Mouse (Mus musculus): ENCODE results near the gene Gpc5. TPM values are rescaled to one million over a fixed set of nuclear protein-coding genes. Genes with fewer than 3 reads are reported as not detected.

Gene Gpc5
- polyA plus RNA-seq, 1 experiment from 2014 or later, result 0.20 TPM

- H3K27ac ChIP-seq (ENCODE audit: low read depth, low read length), result no peak overlapping the region
- WGBS, result 76% methylated on average over 3 of the region's 3 CpGs
- DNase-seq (ENCODE audit: low spot score) (no peak), ATAC-seq (ENCODE audit: insufficient read depth, low FRiP score, low TSS enrichment) (no peak)
- H3K9me3 ChIP-seq (ENCODE audit: control insufficient read depth, low read length), result no peaks in the 10 kb centered on the region
- H3K9ac ChIP-seq (ENCODE audit: low read length), result no peak overlapping the region
- no peaks in the 10 kb centered on the region for H3K36me3 ChIP-seq (ENCODE audit: control insufficient read depth, insufficient read depth, low read length)
- no peak overlapping the region for H3K4me3 ChIP-seq (ENCODE audit: low read depth, low read length)
- no peaks in the 10 kb centered on the region for H3K4me1 ChIP-seq (ENCODE audit: control insufficient read depth, insufficient read depth, low read length)
- H3K27me3 ChIP-seq (ENCODE audit: control insufficient read depth, insufficient read depth, low read length), result no peaks in the 10 kb centered on the region
- H3K4me2 ChIP-seq (ENCODE audit: low read depth), result no peak overlapping the region
These were observed 488.6 kb downstream of the Gpc5 start for GRCm38 (mm10) chr14:115580466-115581255.

DNA sequence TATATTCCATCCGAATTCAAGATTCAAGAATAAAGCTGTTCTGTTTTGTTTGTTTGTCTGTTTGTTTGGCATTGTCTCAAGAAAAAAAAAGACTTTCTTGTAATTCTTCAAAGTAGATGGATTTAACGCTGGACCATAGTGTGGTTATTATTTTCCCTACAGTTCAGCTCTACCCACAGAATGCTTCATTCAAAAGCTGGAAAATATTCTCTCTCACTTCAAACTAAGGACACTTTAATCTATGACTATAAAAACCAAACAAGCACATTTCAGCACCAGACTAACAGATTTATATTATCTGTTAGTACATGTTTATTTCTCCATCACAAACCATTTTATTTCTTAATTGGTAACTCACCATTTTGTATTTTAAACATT is 489.2 kb downstream of the Gpc5 start:
- no peak for DNase-seq (ENCODE audit: low spot score)
- no peaks in the 10 kb centered on the region for H3K4me1 ChIP-seq (ENCODE audit: control insufficient read depth, insufficient read depth, low read length)
- H3K9me3 ChIP-seq (ENCODE audit: control insufficient read depth, low read length), result no peaks in the 10 kb centered on the region
- H3K9ac ChIP-seq (ENCODE audit: low read length), result no peak overlapping the region
- no peak overlapping the region for H3K27ac ChIP-seq (ENCODE audit: low read depth, low read length)
- H3K27me3 ChIP-seq (ENCODE audit: control insufficient read depth, insufficient read depth, low read length), result no peaks in the 10 kb centered on the region
- no peaks in the 10 kb centered on the region for H3K36me3 ChIP-seq (ENCODE audit: control insufficient read depth, insufficient read depth, low read length)
- ATAC-seq (ENCODE audit: insufficient read depth, low FRiP score, low TSS enrichment), result no peak
- 91% methylated on average over 2 of the region's 2 CpGs for WGBS
- no peak overlapping the region for H3K4me2 ChIP-seq (ENCODE audit: low read depth)
- H3K4me3 ChIP-seq (ENCODE audit: low read depth, low read length), result no peak overlapping the region

- no peaks in the 10 kb centered on the region for H3K9me3 ChIP-seq (ENCODE audit: control insufficient read depth, low read length)
- no peak overlapping the region for H3K4me3 ChIP-seq (ENCODE audit: low read depth, low read length)
- WGBS, result 70% methylated on average over 8 of the region's 8 CpGs
- no peaks in the 10 kb centered on the region for H3K36me3 ChIP-seq (ENCODE audit: control insufficient read depth, insufficient read depth, low read length)
- no peak overlapping the region for H3K4me2 ChIP-seq (ENCODE audit: low read depth)
- DNase-seq (ENCODE audit: low spot score) (peak; percentile 20), ATAC-seq (ENCODE audit: insufficient read depth, low FRiP score, low TSS enrichment) (0 out of 2 replicates have a peak, but pooled peaks have one; percentile 55)
- H3K27ac ChIP-seq (ENCODE audit: low read depth, low read length), result no peak overlapping the region
- H3K27me3 ChIP-seq (ENCODE audit: control insufficient read depth, insufficient read depth, low read length), result no peaks in the 10 kb centered on the region
- no peak overlapping the region for H3K9ac ChIP-seq (ENCODE audit: low read length)
- H3K4me1 ChIP-seq (ENCODE audit: control insufficient read depth, insufficient read depth, low read length), result no peaks in the 10 kb centered on the region
These were observed 508.4 kb downstream of the Gpc5 start for GRCm38 (mm10) chr14:115600259-115601029.

DNA sequence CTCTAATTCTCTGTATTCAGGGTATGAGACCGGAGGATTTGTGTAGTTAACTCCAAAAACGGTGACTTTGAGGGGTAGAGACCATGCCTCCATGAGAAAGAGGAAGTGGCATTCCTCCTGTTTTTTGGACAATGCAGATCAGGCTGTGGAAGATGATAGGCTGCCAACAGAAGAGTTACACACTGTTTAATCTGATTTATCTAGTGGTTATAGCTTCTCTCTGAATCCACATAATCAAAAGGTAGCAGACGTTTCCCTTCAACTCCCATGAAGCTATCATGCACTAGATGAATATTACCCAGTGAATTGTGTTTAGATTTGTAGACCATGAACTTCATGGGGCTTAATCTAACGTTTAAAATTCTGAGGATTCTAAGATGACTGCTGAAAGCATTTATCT is 522.1 kb downstream of the Gpc5 start:
- 83% methylated on average over 4 of the region's 4 CpGs for WGBS
- Histone ChIP-seq H3K4me3 (ENCODE audit: low read depth, low read length) (no peak overlapping the region), H3K9ac (ENCODE audit: low read length) (no peak overlapping the region), H3K27ac (ENCODE audit: low read depth, low read length) (no peak overlapping the region), H3K27me3 (ENCODE audit: control insufficient read depth, insufficient read depth, low read length) (no peaks in the 10 kb centered on the region), H3K4me2 (ENCODE audit: low read depth) (no peak overlapping the region), H3K9me3 (ENCODE audit: control insufficient read depth, low read length) (no peaks in the 10 kb centered on the region), H3K36me3 (ENCODE audit: control insufficient read depth, insufficient read depth, low read length) (no peaks in the 10 kb centered on the region), H3K4me1 (ENCODE audit: control insufficient read depth, insufficient read depth, low read length) (no peaks in the 10 kb centered on the region)
- no peak for DNase-seq (ENCODE audit: low spot score)
- ATAC-seq (ENCODE audit: insufficient read depth, low FRiP score, low TSS enrichment), result no peak

DNA sequence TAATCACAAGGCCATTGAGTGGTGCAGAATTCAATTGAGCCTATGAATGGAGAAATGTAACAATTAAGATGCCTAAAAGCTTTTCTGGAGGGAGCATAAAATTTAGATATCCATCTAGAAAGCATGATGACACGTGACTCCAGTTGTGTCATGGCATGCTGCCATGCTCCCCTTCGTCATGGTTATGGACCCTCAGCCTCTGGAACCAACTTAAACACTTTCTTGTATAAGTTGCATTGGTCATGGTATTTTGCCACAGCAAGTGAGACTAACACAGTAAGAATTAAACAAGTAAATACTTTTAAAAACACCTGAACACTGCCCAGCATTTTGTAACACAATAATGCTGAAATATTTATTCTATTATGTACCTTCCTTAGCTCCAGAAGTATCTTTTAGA is 524.3 kb downstream of the Gpc5 start:
- Histone ChIP-seq H3K27ac (ENCODE audit: low read depth, low read length) (no peak overlapping the region), H3K36me3 (ENCODE audit: control insufficient read depth, insufficient read depth, low read length) (no peaks in the 10 kb centered on the region), H3K9me3 (ENCODE audit: control insufficient read depth, low read length) (no peaks in the 10 kb centered on the region), H3K9ac (ENCODE audit: low read length) (no peak overlapping the region), H3K4me2 (ENCODE audit: low read depth) (no peak overlapping the region), H3K4me1 (ENCODE audit: control insufficient read depth, insufficient read depth, low read length) (no peaks in the 10 kb centered on the region), H3K4me3 (ENCODE audit: low read depth, low read length) (no peak overlapping the region), H3K27me3 (ENCODE audit: control insufficient read depth, insufficient read depth, low read length) (no peaks in the 10 kb centered on the region)
- DNase-seq (ENCODE audit: low spot score), result no peak
- 62% methylated on average over 2 of the region's 2 CpGs for WGBS
- no peak for ATAC-seq (ENCODE audit: insufficient read depth, low FRiP score, low TSS enrichment)

DNA sequence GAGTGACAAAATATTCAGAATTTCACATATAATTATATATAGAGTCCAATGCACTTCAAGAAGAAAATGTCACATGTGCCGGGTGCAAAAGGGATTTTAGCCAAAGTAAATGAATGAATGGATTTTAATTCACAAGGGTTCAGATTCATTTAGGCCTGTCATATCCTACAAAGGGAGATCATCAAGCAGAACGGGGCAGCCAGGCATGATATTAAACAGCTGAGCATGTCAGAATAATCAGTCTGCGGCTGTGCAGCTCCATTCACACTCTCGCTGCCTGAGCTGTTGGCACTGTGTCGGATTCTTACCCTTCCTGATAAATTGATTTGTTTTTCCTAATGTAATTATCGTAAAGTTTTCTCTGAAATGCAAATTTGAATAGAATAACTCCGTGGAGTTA is 524.8 kb downstream of the Gpc5 start:
- H3K4me2 ChIP-seq (ENCODE audit: low read depth), result no peak overlapping the region
- DNase-seq (ENCODE audit: low spot score) (no peak), ATAC-seq (ENCODE audit: insufficient read depth, low FRiP score, low TSS enrichment) (peak; percentile 70; the same call in 1 of the 2 replicates)
- no peak overlapping the region for H3K4me3 ChIP-seq (ENCODE audit: low read depth, low read length)
- no peaks in the 10 kb centered on the region for H3K4me1 ChIP-seq (ENCODE audit: control insufficient read depth, insufficient read depth, low read length)
- H3K27ac ChIP-seq (ENCODE audit: low read depth, low read length), result no peak overlapping the region
- no peak overlapping the region for H3K9ac ChIP-seq (ENCODE audit: low read length)
- H3K27me3 ChIP-seq (ENCODE audit: control insufficient read depth, insufficient read depth, low read length), result no peaks in the 10 kb centered on the region
- no peaks in the 10 kb centered on the region for H3K9me3 ChIP-seq (ENCODE audit: control insufficient read depth, low read length)
- H3K36me3 ChIP-seq (ENCODE audit: control insufficient read depth, insufficient read depth, low read length), result no peaks in the 10 kb centered on the region
- 59% methylated on average over 7 of the region's 7 CpGs for WGBS

DNA sequence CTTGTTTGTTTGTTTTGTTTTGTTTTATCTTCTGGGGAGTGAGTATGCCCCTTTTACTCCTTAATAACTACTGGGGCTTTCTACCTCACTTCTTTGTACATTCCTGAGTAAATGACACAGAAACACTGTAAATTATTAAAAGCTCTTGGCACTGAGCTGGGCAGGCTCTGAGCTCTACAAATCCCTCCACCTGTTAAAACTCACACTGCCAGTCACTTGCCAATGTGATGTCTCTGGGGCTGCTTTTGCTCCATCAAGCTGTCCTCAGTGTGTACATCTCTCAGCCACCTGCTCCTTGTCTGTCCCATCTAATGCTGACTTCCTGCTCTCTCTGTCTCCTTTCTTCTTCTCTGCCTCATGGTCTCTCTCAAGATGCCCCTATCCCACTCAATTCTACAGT is 528.5 kb downstream of the Gpc5 start:
- ATAC-seq (ENCODE audit: insufficient read depth, low FRiP score, low TSS enrichment) (no peak), DNase-seq (ENCODE audit: low spot score) (no peak)
- no peak overlapping the region for H3K4me2 ChIP-seq (ENCODE audit: low read depth)
- no peak overlapping the region for H3K27ac ChIP-seq (ENCODE audit: low read depth, low read length)
- H3K9ac ChIP-seq (ENCODE audit: low read length), result no peak overlapping the region
- no peaks in the 10 kb centered on the region for H3K4me1 ChIP-seq (ENCODE audit: control insufficient read depth, insufficient read depth, low read length)
- no peaks in the 10 kb centered on the region for H3K9me3 ChIP-seq (ENCODE audit: control insufficient read depth, low read length)
- H3K36me3 ChIP-seq (ENCODE audit: control insufficient read depth, insufficient read depth, low read length), result no peaks in the 10 kb centered on the region
- no peaks in the 10 kb centered on the region for H3K27me3 ChIP-seq (ENCODE audit: control insufficient read depth, insufficient read depth, low read length)
- no peak overlapping the region for H3K4me3 ChIP-seq (ENCODE audit: low read depth, low read length)

- no peaks in the 10 kb centered on the region for H3K4me1 ChIP-seq (ENCODE audit: control insufficient read depth, insufficient read depth, low read length)
- no peak overlapping the region for H3K9ac ChIP-seq (ENCODE audit: low read length)
- H3K36me3 ChIP-seq (ENCODE audit: control insufficient read depth, insufficient read depth, low read length), result no peaks in the 10 kb centered on the region
- H3K27ac ChIP-seq (ENCODE audit: low read depth, low read length), result no peak overlapping the region
- H3K9me3 ChIP-seq (ENCODE audit: control insufficient read depth, low read length), result no peaks in the 10 kb centered on the region
- no peak overlapping the region for H3K4me2 ChIP-seq (ENCODE audit: low read depth)
- no peak for DNase-seq (ENCODE audit: low spot score)
- H3K4me3 ChIP-seq (ENCODE audit: low read depth, low read length), result no peak overlapping the region
- H3K27me3 ChIP-seq (ENCODE audit: control insufficient read depth, insufficient read depth, low read length), result no peaks in the 10 kb centered on the region
- no peak for ATAC-seq (ENCODE audit: insufficient read depth, low FRiP score, low TSS enrichment)
- 68% methylated on average over 7 of the region's 7 CpGs for WGBS
These were observed 539.3 kb downstream of the Gpc5 start for GRCm38 (mm10) chr14:115631160-115631898.

Data from neural tube, embryonic 11.5 days (tissue).